Mouse (Mus musculus) kidney, embryonic 14.5 days (tissue): ENCODE measurements around the gene Taf8. TPM values are rescaled to one million over a fixed set of nuclear protein-coding genes. Genes with fewer than 3 reads are reported as not detected.
A peak's percentile ranks its signal among the peaks of the same experiment; 100 is the strongest.

ENCODE experiments used
- ATAC-seq: fragments of 200-750 bp; cut with Nextera tagmentation; 2 replicates; pipeline ENCODE4 v1.8.0; 2017; ENCODE audit warnings: moderate number of reproducible peaks, mild to moderate bottlenecking, moderate TSS enrichment, moderate library complexity; ENCODE audit not compliant: low FRiP score, low TSS enrichment
- H3K27ac ChIP-seq: fragments of 300-500 bp; sonication (generic); 2 replicates; pipeline ENCODE4 v1.5.1; 2014; ENCODE audit warnings: low read depth, mild to moderate bottlenecking, low read length, moderate library complexity, mixed read lengths
- H3K27me3 ChIP-seq: fragments of 300-500 bp; sonication (generic); 2 replicates; pipeline ENCODE4 v1.6.1; 2014; ENCODE audit warnings: mild to moderate bottlenecking, low read length; ENCODE audit not compliant: control insufficient read depth, insufficient read depth
- H3K36me3 ChIP-seq: fragments of 300-500 bp; sonication (generic); 2 replicates; pipeline ENCODE4 v1.6.1; 2014; ENCODE audit warnings: low read length, mixed read lengths; ENCODE audit not compliant: control insufficient read depth, insufficient read depth
- H3K4me1 ChIP-seq: fragments of 300-500 bp; sonication (generic); 2 replicates; pipeline ENCODE4 v1.6.1; 2014; ENCODE audit warnings: low read length, mixed read lengths; ENCODE audit not compliant: control insufficient read depth, insufficient read depth
- H3K4me2 ChIP-seq: fragments of 300-500 bp; sonication (generic); replicated peaks from 2 replicates; pipeline ENCODE4 v1.6.1; 2014; ENCODE audit warnings: low read depth, mild to moderate bottlenecking, low read length
- H3K4me3 ChIP-seq: fragments of 300-500 bp; sonication (generic); 2 replicates; pipeline ENCODE4 v1.5.1; 2014; ENCODE audit warnings: mild to moderate bottlenecking, low read length
- H3K9ac ChIP-seq: fragments of 300-500 bp; sonication (generic); 2 replicates; pipeline ENCODE4 v1.6.1; 2014; ENCODE audit warnings: low read depth, mild to moderate bottlenecking, low read length, moderate library complexity
- H3K9me3 ChIP-seq: fragments of 300-500 bp; sonication (generic); 2 replicates; pipeline ENCODE4 v1.6.1; 2016; ENCODE audit warnings: low read length; ENCODE audit not compliant: control insufficient read depth
- WGBS: fragments of 180-500 bp; shearing (Covaris S2); extraction: QIAGEN DNeasy Blood & Tissue Kit; methylation state at CpG from one replicate; pipeline ENCODE4 v1.1.7; 2014; 5-methylcytosine and 5-hydroxymethylcytosine counted together
- polyA plus RNA-seq: library from polyadenylated mRNA; unstranded; fragments of >200 nt; fragmentation: Nextera tagmentation; extraction: Ambion mirVana; gene quantifications from 2 replicates; pipeline ENCODE4 v1.2.1, GENCODE M21; 2014

Taf8 gene
- polyA plus RNA-seq, 1 experiment from 2014 or later = 28.9 TPM

DNA sequence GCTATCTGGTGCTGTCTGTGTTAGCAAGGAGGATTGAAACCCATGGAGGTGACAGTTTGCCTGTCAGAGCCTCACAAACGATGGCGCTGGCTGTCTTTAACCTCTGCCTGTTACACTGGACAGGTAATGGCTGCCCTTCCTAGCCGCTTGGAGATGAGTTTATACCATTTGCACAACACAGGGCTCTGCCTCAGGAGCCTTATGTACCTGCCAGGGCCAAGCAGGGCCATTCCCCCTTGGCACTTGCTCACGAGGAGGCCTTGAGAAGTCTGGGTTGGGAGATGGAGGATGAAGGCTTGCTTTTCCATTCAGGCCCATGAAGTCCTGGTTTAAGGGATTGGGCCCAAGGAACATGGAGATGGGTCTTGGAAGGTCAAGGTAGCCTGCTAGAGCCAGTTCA, 32.5 kb downstream of the Taf8 start:
- no peak overlapping the region for H3K4me3 ChIP-seq
- WGBS = 84% methylated on average over 4 of the region's 4 CpGs
- H3K9me3 ChIP-seq = no peaks in the 10 kb centered on the region
- ATAC-seq = no peak
- no peaks in the 10 kb centered on the region for H3K36me3 ChIP-seq
- no peak overlapping the region for H3K9ac ChIP-seq
- H3K27me3 ChIP-seq = peaks cover 9% of the 10 kb centered on the region; the same call in 1 of the 2 replicates
- H3K4me2 ChIP-seq = no peak overlapping the region
- H3K27ac ChIP-seq = no peak overlapping the region
- peaks cover 19% of the 10 kb centered on the region for H3K4me1 ChIP-seq

DNA sequence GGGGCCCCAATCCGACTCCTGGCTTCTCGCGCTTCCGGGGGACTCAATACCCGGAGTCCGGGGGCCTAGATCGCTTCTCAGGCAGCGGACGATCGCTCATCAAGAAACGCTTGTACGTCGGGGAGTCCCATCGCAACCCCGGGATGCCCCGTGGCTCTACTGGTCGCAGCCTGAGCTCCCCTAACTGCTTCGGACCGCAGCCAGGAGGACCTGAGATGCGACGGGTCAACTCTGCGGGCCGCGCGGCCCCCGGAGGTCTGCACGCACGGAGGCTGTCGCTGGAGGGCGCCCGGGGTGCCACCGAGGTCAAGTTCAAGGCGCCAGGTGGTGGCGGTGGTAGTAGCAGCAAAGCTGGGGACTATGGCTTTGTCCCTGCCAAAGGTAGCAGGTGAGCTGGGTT, 33.6 kb downstream of the Taf8 start:
- H3K27ac ChIP-seq = no peak overlapping the region
- H3K27me3 ChIP-seq = peaks cover 9% of the 10 kb centered on the region; the same call in 1 of the 2 replicates
- ATAC-seq = no peak
- H3K9me3 ChIP-seq = no peaks in the 10 kb centered on the region
- WGBS = 5% methylated on average over 34 of the region's 34 CpGs
- peaks cover 26% of the 10 kb centered on the region for H3K4me1 ChIP-seq
- no peak overlapping the region; the same call in 1 of the 2 replicates for H3K9ac ChIP-seq
- H3K4me3 ChIP-seq = peak overlapping the region; percentile 22
- peak overlapping the region; percentile 42 for H3K4me2 ChIP-seq
- no peaks in the 10 kb centered on the region for H3K36me3 ChIP-seq

DNA sequence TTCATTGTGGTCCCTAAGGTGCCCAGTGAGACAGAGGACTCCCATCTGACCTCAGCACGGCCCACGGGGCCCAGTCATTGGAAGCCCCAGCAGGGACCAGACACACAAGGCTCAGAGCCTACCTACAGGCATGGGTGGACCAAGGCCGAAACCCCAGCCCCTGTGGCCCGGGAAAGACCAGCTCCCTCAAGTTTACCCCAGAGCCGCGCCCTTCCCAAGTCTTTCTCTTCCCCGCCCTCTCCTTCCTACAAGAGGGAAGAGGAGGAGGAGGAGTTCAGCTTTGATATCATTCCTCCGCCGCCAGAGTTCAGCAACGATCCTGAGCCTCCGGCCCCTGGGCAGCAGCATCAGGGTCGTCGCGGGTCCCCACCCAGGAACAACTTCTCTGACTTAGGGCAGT, 34.0 kb downstream of the Taf8 start:
- H3K4me2 ChIP-seq = peak overlapping the region; percentile 42
- no peak overlapping the region for H3K27ac ChIP-seq
- peak overlapping the region; percentile 22 for H3K4me3 ChIP-seq
- no peaks in the 10 kb centered on the region for H3K9me3 ChIP-seq
- no peak overlapping the region for H3K9ac ChIP-seq
- ATAC-seq = no peak
- WGBS = 16% methylated on average over 11 of the region's 14 CpGs
- H3K4me1 ChIP-seq = peaks cover 26% of the 10 kb centered on the region
- peaks cover 9% of the 10 kb centered on the region; the same call in 1 of the 2 replicates for H3K27me3 ChIP-seq
- no peaks in the 10 kb centered on the region for H3K36me3 ChIP-seq

DNA sequence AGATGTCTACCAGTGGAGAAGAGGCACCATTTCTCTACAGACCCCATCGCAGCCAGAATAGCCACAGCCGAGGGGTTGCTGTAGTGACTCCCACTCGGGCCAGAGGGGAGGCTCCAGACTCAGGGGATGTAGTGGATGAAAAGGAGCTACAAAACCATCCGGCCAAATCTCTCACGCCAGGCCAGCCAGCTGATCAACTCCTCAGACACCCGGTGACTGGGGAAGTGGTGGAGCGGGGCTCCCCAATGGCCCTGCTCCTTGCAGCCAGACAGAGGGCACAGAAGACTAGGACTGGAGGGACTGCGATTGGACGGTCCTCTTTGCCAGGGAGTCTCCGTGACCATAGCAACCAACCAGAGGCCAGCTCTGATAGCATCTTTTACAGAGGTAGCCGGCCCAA, 34.4 kb downstream of the Taf8 start:
- no peaks in the 10 kb centered on the region for H3K36me3 ChIP-seq
- no peak overlapping the region for H3K9ac ChIP-seq
- peaks cover 28% of the 10 kb centered on the region for H3K4me1 ChIP-seq
- H3K4me2 ChIP-seq = no peak overlapping the region
- ATAC-seq = no peak
- peaks cover 9% of the 10 kb centered on the region; the same call in 1 of the 2 replicates for H3K27me3 ChIP-seq
- 63% methylated on average over 11 of the region's 11 CpGs for WGBS
- H3K9me3 ChIP-seq = no peaks in the 10 kb centered on the region
- no peak overlapping the region for H3K4me3 ChIP-seq
- no peak overlapping the region for H3K27ac ChIP-seq

DNA sequence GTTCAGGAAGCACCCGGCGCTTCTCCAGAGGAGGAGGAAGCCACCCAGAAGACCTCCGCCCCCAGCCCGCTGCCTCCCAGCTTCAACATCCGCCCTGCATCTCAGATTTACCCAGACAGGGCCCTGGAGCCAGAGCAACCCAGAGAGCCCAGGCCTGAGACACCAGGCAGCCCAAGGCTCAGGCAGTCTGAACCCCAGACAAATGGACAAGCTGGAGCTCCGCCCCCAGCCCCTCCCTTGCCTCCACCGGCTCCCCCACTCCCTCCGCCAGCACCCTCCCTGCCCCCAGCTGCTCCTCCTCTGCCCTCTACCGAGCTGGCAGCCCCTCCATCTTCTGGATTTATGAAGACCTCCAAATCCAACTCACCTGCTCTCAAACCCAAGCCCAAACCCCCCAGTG, 35.8 kb downstream of the Taf8 start:
- peaks cover 9% of the 10 kb centered on the region; the same call in 1 of the 2 replicates for H3K27me3 ChIP-seq
- peaks cover 27% of the 10 kb centered on the region for H3K4me1 ChIP-seq
- H3K36me3 ChIP-seq = no peaks in the 10 kb centered on the region
- WGBS = 24% methylated on average over 9 of the region's 9 CpGs
- H3K9me3 ChIP-seq = no peaks in the 10 kb centered on the region
- no peak overlapping the region for H3K9ac ChIP-seq
- peak; percentile 8; the same call in 1 of the 2 replicates for ATAC-seq
- H3K27ac ChIP-seq = no peak overlapping the region
- no peak overlapping the region; the same call in 1 of the 2 replicates for H3K4me2 ChIP-seq
- H3K4me3 ChIP-seq = no peak overlapping the region

DNA sequence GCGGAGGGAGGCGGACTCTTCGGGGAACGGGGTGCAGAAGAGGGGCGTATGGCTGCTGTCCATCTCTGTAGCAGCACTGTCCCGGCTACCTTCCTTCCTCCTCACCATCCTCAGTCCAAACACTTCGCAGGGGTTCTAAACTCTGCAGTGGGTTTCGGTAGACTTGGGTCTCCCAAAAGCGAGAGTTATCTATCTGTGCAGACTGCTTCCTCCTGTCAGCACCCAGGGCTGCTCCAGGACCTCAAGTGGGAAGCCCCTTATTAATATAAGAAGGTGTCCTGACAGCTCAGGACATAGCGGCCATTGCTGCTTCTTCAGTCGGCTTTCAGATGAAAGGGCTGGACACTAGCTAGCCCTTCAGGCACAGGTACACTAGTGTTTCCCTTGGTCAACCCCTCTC, 37.1 kb downstream of the Taf8 start:
- WGBS = 84% methylated on average over 11 of the region's 11 CpGs
- Histone ChIP-seq H3K27me3 (peaks cover 9% of the 10 kb centered on the region; the same call in 1 of the 2 replicates), H3K4me3 (no peak overlapping the region), H3K27ac (no peak overlapping the region), H3K9ac (no peak overlapping the region), H3K36me3 (no peaks in the 10 kb centered on the region), H3K4me2 (no peak overlapping the region), H3K9me3 (no peaks in the 10 kb centered on the region), H3K4me1 (peaks cover 27% of the 10 kb centered on the region)
- ATAC-seq = no peak

DNA sequence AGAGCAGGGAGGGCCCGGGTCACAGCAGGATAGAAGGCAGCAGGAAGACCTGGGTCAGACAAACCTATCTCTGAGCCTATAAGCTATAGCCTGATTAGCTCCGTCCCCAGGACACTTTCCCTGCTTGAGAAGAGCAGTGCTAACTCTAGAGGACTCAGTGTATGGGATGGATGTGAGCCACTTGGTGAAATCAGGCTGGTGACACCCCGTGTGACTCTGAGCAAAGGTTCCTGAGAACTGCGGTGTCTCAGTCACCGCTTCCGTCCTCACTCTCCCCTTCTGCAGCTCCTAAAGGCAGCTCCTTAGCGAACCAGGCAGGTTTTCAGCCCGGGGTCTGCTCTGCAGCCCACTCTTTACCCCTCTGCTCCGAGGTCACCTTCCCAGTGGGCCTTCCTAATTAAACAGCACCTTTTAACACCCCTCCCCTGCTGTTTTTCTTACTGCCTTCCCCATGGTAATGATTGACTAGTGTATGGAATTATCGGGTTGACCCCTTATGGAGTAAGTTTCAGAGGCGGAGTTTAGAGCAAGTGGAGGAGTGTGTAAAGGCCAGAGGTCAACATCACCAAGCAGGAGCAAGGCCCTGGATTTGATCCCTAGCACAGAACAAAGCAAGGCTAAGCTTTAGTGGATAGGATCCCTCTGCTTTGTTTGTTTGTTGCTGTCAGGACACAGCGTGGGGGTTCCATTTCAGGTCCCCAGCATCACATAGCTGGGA, 37.7 kb downstream of the Taf8 start:
- Histone ChIP-seq H3K4me3 (no peak overlapping the region), H3K9me3 (no peaks in the 10 kb centered on the region), H3K27me3 (peaks cover 12% of the 10 kb centered on the region; the same call in 1 of the 2 replicates), H3K9ac (no peak overlapping the region), H3K4me1 (peaks cover 27% of the 10 kb centered on the region), H3K36me3 (no peaks in the 10 kb centered on the region), H3K4me2 (no peak overlapping the region), H3K27ac (no peak overlapping the region)
- WGBS = 42% methylated on average over 12 of the region's 12 CpGs
- ATAC-seq = no peak

DNA sequence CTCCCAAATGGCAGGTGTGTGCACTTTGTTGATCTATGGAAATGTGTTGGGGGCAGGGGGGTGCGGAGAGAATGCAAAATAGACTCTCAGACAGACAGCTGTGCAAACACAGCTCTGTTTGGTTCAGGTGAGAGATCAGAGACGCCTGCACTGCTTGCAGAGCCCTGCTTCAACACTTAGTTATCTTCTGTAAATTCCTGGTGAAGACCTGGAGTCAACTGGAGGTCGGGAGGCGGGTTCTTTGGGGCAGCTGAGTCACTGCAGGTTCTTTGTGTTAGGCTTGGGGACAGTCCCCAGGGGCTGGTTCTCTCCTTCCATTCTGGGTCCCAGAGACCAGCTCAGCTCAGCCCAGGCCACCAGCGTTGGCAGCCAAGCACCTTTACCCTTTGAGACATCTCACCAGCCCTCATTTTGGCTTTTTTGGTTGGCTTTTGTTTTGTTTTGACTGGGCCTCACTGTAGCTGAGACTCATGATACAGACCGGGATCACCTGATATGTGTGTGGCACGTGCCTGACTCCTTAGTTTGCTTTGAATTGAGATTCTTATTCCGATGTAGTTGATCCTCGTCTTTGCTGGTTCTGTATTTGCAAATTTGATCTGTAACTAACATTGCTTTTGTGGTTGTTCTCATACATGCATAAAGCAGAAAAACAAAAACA, 39.2 kb downstream of the Taf8 start:
- Histone ChIP-seq H3K4me1 (peaks cover 24% of the 10 kb centered on the region), H3K27me3 (peaks cover 11% of the 10 kb centered on the region; the same call in 1 of the 2 replicates), H3K9ac (no peak overlapping the region), H3K9me3 (no peaks in the 10 kb centered on the region), H3K4me2 (no peak overlapping the region), H3K4me3 (no peak overlapping the region), H3K36me3 (no peaks in the 10 kb centered on the region), H3K27ac (no peak overlapping the region)
- ATAC-seq = no peak
- 46% methylated on average over 9 of the region's 9 CpGs for WGBS

DNA sequence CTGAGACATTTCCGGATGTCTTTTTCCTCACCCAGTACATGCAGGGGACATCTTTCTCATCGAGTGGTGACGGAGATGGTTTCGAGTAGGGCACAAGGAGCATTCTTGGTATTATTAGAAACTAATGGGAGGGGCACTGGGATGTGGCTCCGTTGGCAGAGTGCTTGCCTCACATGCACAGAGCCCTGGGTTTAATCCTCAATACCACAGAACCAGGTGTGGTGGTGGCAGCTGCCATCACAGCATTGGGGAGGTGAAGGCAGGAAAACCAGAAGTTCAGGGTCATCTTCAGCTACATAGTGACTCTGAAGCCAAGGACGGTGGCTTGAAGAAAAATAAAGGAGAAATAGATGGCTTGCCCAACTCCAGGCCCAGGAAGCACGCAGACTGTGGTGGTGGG, 39.9 kb downstream of the Taf8 start:
- peaks cover 24% of the 10 kb centered on the region for H3K4me1 ChIP-seq
- H3K27me3 ChIP-seq = peaks cover 5% of the 10 kb centered on the region; the same call in 1 of the 2 replicates
- no peak overlapping the region for H3K27ac ChIP-seq
- WGBS = 81% methylated on average over 7 of the region's 7 CpGs
- H3K36me3 ChIP-seq = no peaks in the 10 kb centered on the region
- ATAC-seq = no peak
- no peak overlapping the region for H3K9ac ChIP-seq
- H3K9me3 ChIP-seq = no peaks in the 10 kb centered on the region
- H3K4me2 ChIP-seq = no peak overlapping the region
- H3K4me3 ChIP-seq = no peak overlapping the region
